Mouse (Mus musculus): Measurements from ENCODE around the gene Fbxo11. TPM values are rescaled to one million over a fixed set of nuclear protein-coding genes. Genes with fewer than 3 reads are reported as not detected.

Gene Fbxo11
- polyA plus RNA-seq, 1 experiment = 39.6 TPM

DNA sequence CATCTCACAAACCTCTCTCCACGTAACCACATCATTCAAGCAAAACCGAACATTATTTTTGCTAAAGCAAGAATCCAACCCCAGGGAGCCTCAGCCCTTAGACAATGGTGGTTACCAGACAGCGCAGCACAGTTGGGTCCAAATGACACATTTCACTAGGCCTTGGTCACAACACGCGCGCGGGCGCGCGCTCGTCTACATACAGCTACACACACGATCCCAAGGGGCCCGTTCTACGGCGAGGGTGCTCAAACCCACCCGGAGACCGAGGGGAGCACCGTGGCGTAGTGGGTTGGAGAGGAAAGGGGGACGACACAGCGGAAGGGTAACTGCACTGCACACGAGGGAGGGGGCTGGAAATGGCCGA, 1.1 kb downstream of the Fbxo11 start:
- no peaks in the 10 kb centered on the region for H3K27me3 ChIP-seq (ENCODE audit: control insufficient read depth, insufficient read depth, low read length)
- TF ChIP-seq POLR2A (IDR thresholded peaks at IDR 0.05; ENCODE audit: control insufficient read depth, extremely low read depth, insufficient read depth, low read length, poor library complexity) (no peak; the same call in 1 of the 2 replicates), CTCF (IDR thresholded peaks at IDR 0.05; ENCODE audit: borderline replicate concordance, control insufficient read depth, extremely low read depth, insufficient read depth, low read length, poor library complexity) (0 out of 2 replicates have a peak, but pooled peaks have one; percentile 13)
- DNase-seq = peak; percentile 67
- H3K27ac ChIP-seq (ENCODE audit: control insufficient read depth, insufficient read depth, low read length) = peak overlapping the region; percentile 32
- H3K36me3 ChIP-seq (ENCODE audit: control insufficient read depth, insufficient read depth, low read length) = no peaks in the 10 kb centered on the region
- H3K4me3 ChIP-seq (ENCODE audit: control insufficient read depth, insufficient read depth, low read length) = peak overlapping the region; percentile 73
- peaks cover 2% of the 10 kb centered on the region; the same call in 1 of the 2 replicates for H3K4me1 ChIP-seq (replicated peaks; ENCODE audit: control insufficient read depth, insufficient read depth, low read length)
- under 1% methylated on average over 23 of the region's 23 CpGs for WGBS

GRCm38 (mm10) chr17:88062860-88063580, 2.1 kb downstream of the Fbxo11 start:
- TF ChIP-seq CTCF (IDR thresholded peaks at IDR 0.05; ENCODE audit: borderline replicate concordance, control insufficient read depth, extremely low read depth, insufficient read depth, low read length, poor library complexity) (no peak), POLR2A (IDR thresholded peaks at IDR 0.05; ENCODE audit: control insufficient read depth, extremely low read depth, insufficient read depth, low read length, poor library complexity) (no peak)
- Histone ChIP-seq H3K36me3 (ENCODE audit: control insufficient read depth, insufficient read depth, low read length) (no peaks in the 10 kb centered on the region), H3K4me3 (ENCODE audit: control insufficient read depth, insufficient read depth, low read length) (no peak overlapping the region), H3K4me1 (replicated peaks; ENCODE audit: control insufficient read depth, insufficient read depth, low read length) (peaks cover 4% of the 10 kb centered on the region; the same call in 1 of the 2 replicates), H3K27me3 (ENCODE audit: control insufficient read depth, insufficient read depth, low read length) (no peaks in the 10 kb centered on the region), H3K27ac (ENCODE audit: control insufficient read depth, insufficient read depth, low read length) (no peak overlapping the region)
- 28% methylated on average over 8 of the region's 8 CpGs for WGBS
- no peak for DNase-seq

DNA sequence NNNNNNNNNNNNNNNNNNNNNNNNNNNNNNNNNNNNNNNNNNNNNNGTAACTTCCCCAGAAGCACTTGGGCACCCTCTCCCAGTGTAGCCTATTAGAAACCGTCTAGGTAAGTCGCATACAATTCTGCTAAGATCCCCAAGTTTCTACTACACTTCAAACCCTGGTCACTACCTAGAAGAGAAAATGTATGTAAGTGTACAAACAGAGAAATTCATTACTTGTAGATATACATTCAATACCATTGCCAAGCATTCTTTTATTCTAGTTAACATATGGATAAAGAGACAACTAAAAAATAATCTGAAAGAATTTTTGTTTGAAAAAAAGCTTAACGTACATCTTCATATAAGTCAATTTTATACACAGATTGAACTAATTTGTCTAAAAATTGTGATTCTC, 3.1 kb downstream of the Fbxo11 start:
- TF ChIP-seq POLR2A (IDR thresholded peaks at IDR 0.05; ENCODE audit: control insufficient read depth, extremely low read depth, insufficient read depth, low read length, poor library complexity) = no peak
- no peak for TF ChIP-seq CTCF (IDR thresholded peaks at IDR 0.05; ENCODE audit: borderline replicate concordance, control insufficient read depth, extremely low read depth, insufficient read depth, low read length, poor library complexity)
- Histone ChIP-seq H3K4me1 (replicated peaks; ENCODE audit: control insufficient read depth, insufficient read depth, low read length) (0 out of 2 replicates have a peak, but pooled peaks cover 2% of the 10 kb centered on the region), H3K27ac (ENCODE audit: control insufficient read depth, insufficient read depth, low read length) (no peak overlapping the region), H3K4me3 (ENCODE audit: control insufficient read depth, insufficient read depth, low read length) (no peak overlapping the region), H3K27me3 (ENCODE audit: control insufficient read depth, insufficient read depth, low read length) (no peaks in the 10 kb centered on the region), H3K36me3 (ENCODE audit: control insufficient read depth, insufficient read depth, low read length) (no peaks in the 10 kb centered on the region)
- DNase-seq = no peak
- WGBS = 86% methylated on average over 3 of the region's 3 CpGs

- no peaks in the 10 kb centered on the region for H3K36me3 ChIP-seq (ENCODE audit: control insufficient read depth, insufficient read depth, low read length)
- no peak for DNase-seq
- TF ChIP-seq CTCF (IDR thresholded peaks at IDR 0.05; ENCODE audit: borderline replicate concordance, control insufficient read depth, extremely low read depth, insufficient read depth, low read length, poor library complexity) (no peak), POLR2A (IDR thresholded peaks at IDR 0.05; ENCODE audit: control insufficient read depth, extremely low read depth, insufficient read depth, low read length, poor library complexity) (no peak)
- WGBS = 85% methylated on average over 2 of the region's 2 CpGs
- H3K27me3 ChIP-seq (ENCODE audit: control insufficient read depth, insufficient read depth, low read length) = no peaks in the 10 kb centered on the region
- no peak overlapping the region for H3K4me3 ChIP-seq (ENCODE audit: control insufficient read depth, insufficient read depth, low read length)
- 0 out of 2 replicates have a peak, but pooled peaks cover 2% of the 10 kb centered on the region for H3K4me1 ChIP-seq (replicated peaks; ENCODE audit: control insufficient read depth, insufficient read depth, low read length)
- H3K27ac ChIP-seq (ENCODE audit: control insufficient read depth, insufficient read depth, low read length) = no peak overlapping the region
Observed at GRCm38 (mm10) chr17:88058280-88058679, 6.8 kb downstream of the Fbxo11 start.

- DNase-seq = no peak
- WGBS = 78% methylated on average over 1 of the region's 1 CpGs
- H3K27ac ChIP-seq (ENCODE audit: control insufficient read depth, insufficient read depth, low read length) = no peak overlapping the region
- no peaks in the 10 kb centered on the region for H3K27me3 ChIP-seq (ENCODE audit: control insufficient read depth, insufficient read depth, low read length)
- TF ChIP-seq POLR2A (IDR thresholded peaks at IDR 0.05; ENCODE audit: control insufficient read depth, extremely low read depth, insufficient read depth, low read length, poor library complexity) (no peak), CTCF (IDR thresholded peaks at IDR 0.05; ENCODE audit: borderline replicate concordance, control insufficient read depth, extremely low read depth, insufficient read depth, low read length, poor library complexity) (no peak)
- H3K36me3 ChIP-seq (ENCODE audit: control insufficient read depth, insufficient read depth, low read length) = no peaks in the 10 kb centered on the region
- peaks cover 4% of the 10 kb centered on the region; the same call in 1 of the 2 replicates for H3K4me1 ChIP-seq (replicated peaks; ENCODE audit: control insufficient read depth, insufficient read depth, low read length)
- no peak overlapping the region for H3K4me3 ChIP-seq (ENCODE audit: control insufficient read depth, insufficient read depth, low read length)
Observed at GRCm38 (mm10) chr17:88057846-88058245, 7.2 kb downstream of the Fbxo11 start.

DNA sequence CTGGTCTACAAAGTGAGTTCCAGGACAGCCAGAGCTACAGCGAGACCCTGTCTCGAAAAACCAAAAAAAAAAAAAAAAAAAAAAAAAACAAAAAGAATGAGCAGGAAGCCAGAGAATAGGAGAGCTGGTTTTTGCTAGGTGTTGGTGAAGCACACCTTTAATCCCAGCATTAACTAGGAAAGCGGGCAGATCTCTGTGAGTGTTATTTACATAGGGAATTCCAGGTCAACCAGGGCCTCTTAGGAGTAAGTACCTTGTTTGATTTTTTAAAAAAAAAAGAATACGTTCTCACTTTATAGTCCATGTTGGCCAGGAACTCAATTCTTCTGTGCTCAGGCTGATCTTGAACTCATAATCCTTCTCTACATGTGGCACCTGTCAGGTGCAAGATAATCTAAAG, 13.4 kb downstream of the Fbxo11 start:
- TF ChIP-seq POLR2A (IDR thresholded peaks at IDR 0.05; ENCODE audit: control insufficient read depth, extremely low read depth, insufficient read depth, low read length, poor library complexity) (no peak), CTCF (IDR thresholded peaks at IDR 0.05; ENCODE audit: borderline replicate concordance, control insufficient read depth, extremely low read depth, insufficient read depth, low read length, poor library complexity) (no peak)
- Histone ChIP-seq H3K36me3 (ENCODE audit: control insufficient read depth, insufficient read depth, low read length) (no peaks in the 10 kb centered on the region), H3K27ac (ENCODE audit: control insufficient read depth, insufficient read depth, low read length) (no peak overlapping the region), H3K4me1 (replicated peaks; ENCODE audit: control insufficient read depth, insufficient read depth, low read length) (peaks cover 3% of the 10 kb centered on the region; the same call in 1 of the 2 replicates), H3K27me3 (ENCODE audit: control insufficient read depth, insufficient read depth, low read length) (no peaks in the 10 kb centered on the region), H3K4me3 (ENCODE audit: control insufficient read depth, insufficient read depth, low read length) (no peak overlapping the region)
- no peak for DNase-seq
- WGBS = 97% methylated on average over 4 of the region's 4 CpGs
